Mouse (Mus musculus) forebrain, embryonic 11.5 days (tissue): ENCODE measurements around the gene Rabggta. TPM values are rescaled to one million over a fixed set of nuclear protein-coding genes. Genes with fewer than 3 reads are reported as not detected.

Experiments used
- ATAC-seq: fragments of 200-750 bp; cut with Nextera tagmentation; replicated peaks from 2 replicates; pipeline ENCODE4 v1.8.0; 2017; ENCODE audit warnings: moderate TSS enrichment; ENCODE audit not compliant: low FRiP score
- DNase-seq: peaks from one replicate; pipeline ENCODE4 v3.0.0-alpha.2; 2017; ENCODE audit warnings: low spot score
- H3K27ac ChIP-seq: fragments of 300-500 bp; sonication (generic); 2 replicates; pipeline ENCODE4 v1.5.1; 2014; ENCODE audit warnings: low read depth, low read length
- H3K27me3 ChIP-seq: fragments of 300-500 bp; sonication (generic); 2 replicates; pipeline ENCODE4 v1.6.1; 2014; ENCODE audit warnings: mild to moderate bottlenecking, low read length, mixed read lengths; ENCODE audit not compliant: control insufficient read depth, insufficient read depth
- H3K36me3 ChIP-seq: fragments of 300-500 bp; sonication (generic); 2 replicates; pipeline ENCODE4 v1.6.1; 2014; ENCODE audit warnings: mild to moderate bottlenecking, low read length, moderate library complexity, mixed read lengths; ENCODE audit not compliant: control insufficient read depth, insufficient read depth
- H3K4me1 ChIP-seq: fragments of 300-500 bp; sonication (generic); replicated peaks from 2 replicates; pipeline ENCODE4 v1.6.1; 2014; ENCODE audit warnings: low read length, mixed read lengths; ENCODE audit not compliant: control insufficient read depth, insufficient read depth
- H3K4me2 ChIP-seq: fragments of 300-500 bp; sonication (generic); 2 replicates; pipeline ENCODE4 v1.6.1; 2014; ENCODE audit warnings: low read depth, mild to moderate bottlenecking, low read length, moderate library complexity, mixed read lengths; ENCODE audit not compliant: severe bottlenecking
- H3K4me3 ChIP-seq: fragments of 300-500 bp; sonication (generic); 2 replicates; pipeline ENCODE4 v1.5.1; 2014; ENCODE audit warnings: low read depth, low read length
- H3K9ac ChIP-seq: fragments of 300-500 bp; sonication (generic); 2 replicates; pipeline ENCODE4 v1.6.1; 2014; ENCODE audit warnings: low read length
- H3K9me3 ChIP-seq: fragments of 300-500 bp; sonication (generic); 2 replicates; pipeline ENCODE4 v1.6.1; 2016; ENCODE audit warnings: low read length, mixed read lengths; ENCODE audit not compliant: control insufficient read depth
- WGBS: fragments of 180-500 bp; shearing (Covaris S2); extraction: QIAGEN DNeasy Blood & Tissue Kit; methylation state at CpG from one replicate; pipeline ENCODE4 v1.1.7; 2014; 5-methylcytosine and 5-hydroxymethylcytosine counted together
- polyA plus RNA-seq: library from polyadenylated mRNA; unstranded; fragments of >200 nt; fragmentation: Nextera tagmentation; extraction: Ambion mirVana; gene quantifications from 2 replicates; pipeline ENCODE4 v1.2.1, GENCODE M21; 2014

Rabggta gene
- 23.4 and 27.1 TPM in 2 replicates for polyA plus RNA-seq

DNA sequence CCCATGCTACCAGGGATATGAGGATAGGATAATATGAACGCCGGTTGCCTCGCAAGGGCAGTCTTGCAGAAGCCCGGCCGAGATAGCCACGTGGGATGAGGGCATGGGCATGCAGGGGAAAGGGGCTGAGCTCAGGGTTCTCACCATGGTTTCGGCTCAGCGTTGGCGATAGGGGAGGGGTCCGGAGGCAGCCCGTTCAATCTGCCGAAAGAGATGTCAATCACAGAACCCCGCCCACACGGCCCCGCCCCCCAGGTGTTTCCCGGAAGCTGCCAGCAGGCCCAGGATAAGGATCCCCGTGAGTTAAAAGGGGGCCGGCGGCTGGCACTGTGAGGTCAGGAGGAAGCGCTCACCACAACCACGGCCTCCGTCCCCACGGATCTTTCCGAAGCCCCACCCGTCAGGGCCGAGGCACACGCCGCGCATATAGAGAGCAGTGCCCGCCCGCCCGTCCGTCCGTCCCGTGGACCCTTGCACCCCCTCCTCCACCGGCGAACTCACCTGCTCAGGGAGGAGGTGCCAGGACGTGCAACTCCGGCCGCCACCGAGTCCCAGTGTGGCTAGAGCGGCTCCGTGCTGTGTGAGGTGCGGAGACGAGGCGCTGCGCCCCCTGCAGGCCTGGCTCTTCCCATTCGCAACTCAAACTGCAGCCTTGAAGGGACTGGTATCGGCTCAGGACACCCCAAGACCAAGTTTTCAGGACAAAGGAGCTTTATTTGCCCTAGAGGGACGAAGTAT lies at the start of gene Rabggta:
TSS of gene Rabggta (minus strand) at position 564 of the 738 bp plus-strand sequence.
- under 1% methylated on average over 48 of the region's 50 CpGs for WGBS
- H3K27ac ChIP-seq, result no peak within 1 kb of the TSS
- H3K27me3 ChIP-seq, result no peaks in the 10 kb centered on the region
- no peaks in the 10 kb centered on the region; the same call in 1 of the 2 replicates for H3K36me3 ChIP-seq
- ATAC-seq, result peak; percentile 93
- no peaks in the 10 kb centered on the region for H3K9me3 ChIP-seq
- H3K9ac ChIP-seq, result peak within 1 kb of the TSS; percentile 73
- no peaks in the 10 kb centered on the region for H3K4me1 ChIP-seq
- DNase-seq, result peak; percentile 96
- H3K4me2 ChIP-seq, result peak within 1 kb of the TSS; percentile 48
- peak within 1 kb of the TSS; percentile 68 for H3K4me3 ChIP-seq

DNA sequence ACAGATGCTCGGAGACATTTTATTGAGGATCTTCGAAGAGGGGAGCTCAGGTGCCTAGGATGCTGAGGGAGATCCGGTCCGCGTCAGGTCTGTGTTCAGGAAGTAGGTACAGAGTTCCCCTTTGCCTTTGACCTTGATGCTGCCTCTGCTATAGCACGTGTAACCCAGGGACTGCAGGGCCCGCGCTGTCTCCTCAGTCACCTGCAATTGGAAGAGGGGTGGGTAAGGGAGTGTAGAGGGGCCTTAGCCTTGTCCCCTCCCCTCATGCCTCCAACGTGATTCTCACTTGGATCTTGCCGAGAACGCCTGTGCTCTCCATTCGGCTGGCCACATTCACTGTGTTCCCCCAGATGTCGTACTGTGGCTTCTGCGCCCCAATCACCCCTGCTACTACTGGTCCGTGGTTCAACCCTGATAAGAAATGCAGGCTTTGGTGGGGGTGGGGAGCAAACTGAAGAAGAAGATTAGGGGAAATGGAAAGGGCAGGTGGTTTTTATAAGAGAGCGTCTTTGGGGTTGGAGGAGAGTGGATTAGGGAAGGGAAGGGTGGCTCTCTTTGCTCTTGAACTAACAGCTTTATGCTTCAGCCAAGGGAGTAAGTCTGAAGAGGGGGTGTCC lies 47.1 kb upstream of the Rabggta start:
- DNase-seq, result no peak
- Histone ChIP-seq H3K9me3 (no peaks in the 10 kb centered on the region), H3K36me3 (no peaks in the 10 kb centered on the region), H3K4me1 (no peaks in the 10 kb centered on the region; the same call in 1 of the 2 replicates), H3K4me3 (no peak overlapping the region), H3K4me2 (no peak overlapping the region), H3K27me3 (peaks cover 29% of the 10 kb centered on the region), H3K27ac (no peak overlapping the region), H3K9ac (no peak overlapping the region)
- no peak for ATAC-seq
- 79% methylated on average over 16 of the region's 16 CpGs for WGBS

DNA sequence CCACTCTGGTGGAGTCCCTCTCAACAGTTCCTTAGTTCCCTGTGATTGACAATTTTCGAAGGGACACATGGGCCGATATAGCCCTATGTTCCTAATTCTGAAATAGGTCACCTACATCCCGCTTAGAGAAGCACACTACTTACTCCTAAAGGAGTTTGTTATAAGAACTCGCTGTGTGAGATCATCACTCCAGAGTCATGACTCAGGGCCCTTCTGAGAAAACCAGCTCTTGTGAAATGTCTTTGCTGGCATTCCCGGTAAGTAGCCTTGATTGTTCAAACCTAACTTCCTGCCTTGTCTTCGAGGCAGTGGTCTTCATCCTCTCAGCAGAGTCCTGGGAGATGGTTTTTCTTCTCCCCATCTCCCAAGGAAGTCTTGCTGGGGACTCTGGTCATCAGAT lies 46.5 kb upstream of the Rabggta start:
- Histone ChIP-seq H3K9me3 (no peaks in the 10 kb centered on the region), H3K9ac (no peak overlapping the region), H3K27ac (no peak overlapping the region), H3K4me3 (no peak overlapping the region), H3K4me2 (no peak overlapping the region), H3K36me3 (no peaks in the 10 kb centered on the region), H3K4me1 (no peaks in the 10 kb centered on the region; the same call in 1 of the 2 replicates), H3K27me3 (peaks cover 35% of the 10 kb centered on the region)
- 85% methylated on average over 6 of the region's 6 CpGs for WGBS
- DNase-seq, result no peak
- ATAC-seq, result no peak

DNA sequence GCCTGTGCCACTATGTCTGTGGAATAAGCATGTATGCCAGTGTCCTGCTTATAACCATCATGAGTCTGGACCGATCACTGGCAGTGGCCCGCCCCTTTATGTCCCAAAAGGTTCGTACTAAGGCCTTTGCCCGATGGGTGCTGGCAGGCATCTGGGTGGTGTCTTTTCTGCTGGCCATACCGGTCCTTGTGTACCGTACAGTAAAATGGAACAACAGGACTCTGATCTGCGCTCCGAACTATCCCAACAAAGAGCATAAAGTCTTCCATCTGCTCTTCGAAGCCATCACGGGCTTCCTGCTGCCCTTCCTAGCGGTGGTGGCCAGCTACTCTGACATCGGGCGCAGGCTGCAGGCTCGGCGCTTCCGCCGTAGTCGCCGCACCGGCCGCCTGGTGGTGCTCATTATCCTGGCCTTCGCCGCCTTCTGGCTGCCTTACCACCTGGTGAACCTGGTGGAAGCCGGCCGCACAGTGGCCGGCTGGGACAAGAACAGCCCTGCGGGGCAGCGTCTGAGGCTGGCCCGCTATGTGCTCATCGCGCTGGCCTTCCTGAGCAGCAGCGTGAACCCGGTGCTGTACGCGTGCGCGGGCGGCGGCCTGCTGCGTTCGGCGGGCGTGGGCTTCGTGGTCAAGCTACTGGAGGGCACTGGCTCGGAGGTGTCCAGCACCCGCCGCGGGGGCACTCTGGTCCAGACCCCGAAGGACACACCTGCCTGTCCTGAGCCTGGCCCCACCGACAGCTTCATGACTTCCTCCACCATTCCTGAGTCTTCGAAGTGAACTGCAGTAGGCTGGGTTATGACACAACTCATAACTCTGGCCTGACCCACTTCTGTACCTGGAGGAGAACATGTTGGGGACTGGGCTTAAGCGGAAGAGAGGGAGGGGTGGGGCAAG lies 45.7 kb upstream of the Rabggta start:
- H3K36me3 ChIP-seq, result no peaks in the 10 kb centered on the region
- no peaks in the 10 kb centered on the region; the same call in 1 of the 2 replicates for H3K4me1 ChIP-seq
- H3K27me3 ChIP-seq, result peaks cover 43% of the 10 kb centered on the region
- H3K4me3 ChIP-seq, result peak overlapping the region; percentile 36
- no peaks in the 10 kb centered on the region for H3K9me3 ChIP-seq
- ATAC-seq, result peak; percentile 53; the same call in 1 of the 2 replicates
- no peak overlapping the region for H3K27ac ChIP-seq
- WGBS, result 12% methylated on average over 52 of the region's 52 CpGs
- H3K4me2 ChIP-seq, result peak overlapping the region; percentile 75
- peak overlapping the region; percentile 55 for H3K9ac ChIP-seq
- DNase-seq, result peak; percentile 76

DNA sequence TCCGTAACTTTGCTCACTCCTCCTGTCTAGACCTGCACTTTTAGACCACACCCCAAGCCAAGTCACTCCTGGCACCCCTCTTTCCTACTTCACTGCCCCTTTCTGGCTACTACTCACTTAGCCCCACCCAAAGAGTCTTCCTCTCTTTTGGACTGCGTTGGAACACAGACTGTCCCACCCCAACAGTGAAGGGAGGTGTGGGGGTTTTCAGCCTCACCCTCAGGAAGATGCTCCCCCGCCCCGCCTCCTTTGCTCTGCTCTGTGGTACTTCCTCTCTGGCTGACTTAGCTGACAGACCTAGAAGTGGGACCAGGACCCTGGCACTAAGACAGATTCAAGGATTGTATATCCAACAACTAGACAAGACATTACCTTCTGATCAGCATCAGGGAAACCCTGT lies 43.6 kb upstream of the Rabggta start, which contains the start of gene Ltb4r1:
TSS of gene Ltb4r1 (plus strand) at position 267 of the 400 bp plus-strand sequence.
- Histone ChIP-seq H3K4me2 (no peak within 1 kb of the TSS), H3K27ac (no peak within 1 kb of the TSS), H3K9ac (no peak within 1 kb of the TSS), H3K4me3 (no peak within 1 kb of the TSS), H3K4me1 (peaks cover 6% of the 10 kb centered on the region), H3K27me3 (peaks cover 62% of the 10 kb centered on the region), H3K9me3 (no peaks in the 10 kb centered on the region), H3K36me3 (no peaks in the 10 kb centered on the region)
- WGBS, result 82% methylated on average over 4 of the region's 4 CpGs
- no peak for DNase-seq
- ATAC-seq, result no peak

DNA sequence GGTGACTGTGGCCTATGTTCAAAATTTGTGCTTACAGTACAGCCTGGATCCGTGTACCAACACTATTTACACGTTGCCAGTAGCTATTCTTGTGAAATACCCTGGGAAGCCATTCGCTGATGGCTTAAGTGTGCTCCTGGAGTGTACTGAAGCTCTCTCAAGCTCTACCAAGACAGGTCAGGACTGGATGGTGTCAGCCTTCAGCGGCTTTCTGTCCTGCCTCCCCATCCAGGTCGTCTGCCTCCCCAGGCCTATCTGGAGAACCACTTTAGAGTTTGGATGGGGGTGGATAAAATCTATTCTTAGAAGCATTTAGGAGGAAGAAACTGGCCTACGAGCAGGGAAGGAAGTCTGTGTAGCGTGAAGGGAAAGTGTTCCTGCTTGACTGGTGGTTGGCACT lies 41.1 kb upstream of the Rabggta start:
- Histone ChIP-seq H3K4me1 (peaks cover 6% of the 10 kb centered on the region), H3K9ac (no peak overlapping the region), H3K4me2 (no peak overlapping the region; the same call in 1 of the 2 replicates), H3K36me3 (no peaks in the 10 kb centered on the region), H3K27ac (no peak overlapping the region), H3K9me3 (no peaks in the 10 kb centered on the region), H3K27me3 (peaks cover 57% of the 10 kb centered on the region), H3K4me3 (no peak overlapping the region)
- DNase-seq (no peak), ATAC-seq (no peak)
- 62% methylated on average over 7 of the region's 7 CpGs for WGBS

DNA sequence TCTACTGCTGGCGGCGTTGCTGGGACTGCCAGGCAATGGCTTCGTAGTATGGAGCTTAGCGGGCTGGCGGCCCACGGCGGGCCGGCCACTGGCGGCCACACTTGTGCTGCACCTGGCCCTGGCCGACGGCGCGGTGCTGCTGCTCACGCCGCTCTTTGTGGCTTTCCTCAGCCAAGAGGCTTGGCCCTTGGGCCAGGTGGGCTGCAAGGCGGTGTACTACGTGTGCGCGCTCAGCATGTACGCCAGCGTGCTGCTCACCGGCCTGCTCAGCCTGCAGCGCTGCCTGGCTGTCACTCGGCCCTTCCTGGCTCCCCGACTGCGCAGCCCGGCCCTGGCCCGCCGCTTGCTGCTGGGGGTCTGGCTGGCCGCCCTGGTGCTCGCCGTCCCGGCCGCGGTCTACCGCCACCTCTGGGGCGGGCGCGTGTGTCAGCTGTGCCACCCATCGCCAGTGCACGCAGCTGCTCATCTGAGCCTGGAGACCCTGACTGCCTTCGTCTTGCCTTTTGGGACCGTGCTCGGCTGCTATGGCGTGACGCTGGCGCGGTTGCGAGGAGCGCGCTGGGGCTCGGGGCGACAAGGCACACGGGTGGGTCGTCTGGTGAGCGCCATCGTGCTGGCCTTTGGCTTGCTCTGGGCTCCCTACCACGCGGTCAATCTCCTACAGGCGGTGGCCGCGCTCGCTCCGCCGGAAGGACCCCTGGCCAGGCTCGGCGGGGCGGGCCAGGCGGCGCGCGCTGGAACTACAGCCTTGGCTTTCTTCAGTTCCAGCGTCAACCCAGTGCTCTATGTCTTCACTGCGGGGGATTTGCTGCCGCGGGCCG lies 40.1 kb upstream of the Rabggta start:
- Histone ChIP-seq H3K9ac (peak overlapping the region; percentile 65), H3K4me3 (peak overlapping the region; percentile 47), H3K27ac (no peak overlapping the region), H3K36me3 (no peaks in the 10 kb centered on the region), H3K27me3 (peaks cover 48% of the 10 kb centered on the region), H3K4me2 (peak overlapping the region; percentile 93), H3K4me1 (peaks cover 6% of the 10 kb centered on the region; the same call in 1 of the 2 replicates), H3K9me3 (no peaks in the 10 kb centered on the region)
- WGBS, result under 1% methylated on average over 77 of the region's 77 CpGs
- ATAC-seq (peak; percentile 51), DNase-seq (peak; percentile 79)
